Mouse (Mus musculus) CH12.LX (cell line): ENCODE data around the gene Mgat4b.

Experiments
- ELF1 ChIP-seq: IDR thresholded peaks from 2 replicates; pipeline ENCODE4 v1.6.1; 2014; ENCODE audit warnings: low read depth, mild to moderate bottlenecking, inconsistent platforms, low read length, improper control_type of control experiment
- MEF2A ChIP-seq: IDR thresholded peaks from 2 replicates; pipeline ENCODE4 v1.6.1; 2014; ENCODE audit warnings: low read depth, mild to moderate bottlenecking, inconsistent platforms, low read length, improper control_type of control experiment, borderline replicate concordance
- POLR2AphosphoS2 ChIP-seq: IDR thresholded peaks from 2 replicates; pipeline ENCODE4 v1.6.1; 2011; ENCODE audit warnings: low read depth, low read length, improper control_type of control experiment
- SMC3 ChIP-seq: IDR thresholded peaks from 2 replicates; pipeline ENCODE4 v1.6.1; 2011; ENCODE audit warnings: low read depth, low read length, improper control_type of control experiment

DNA sequence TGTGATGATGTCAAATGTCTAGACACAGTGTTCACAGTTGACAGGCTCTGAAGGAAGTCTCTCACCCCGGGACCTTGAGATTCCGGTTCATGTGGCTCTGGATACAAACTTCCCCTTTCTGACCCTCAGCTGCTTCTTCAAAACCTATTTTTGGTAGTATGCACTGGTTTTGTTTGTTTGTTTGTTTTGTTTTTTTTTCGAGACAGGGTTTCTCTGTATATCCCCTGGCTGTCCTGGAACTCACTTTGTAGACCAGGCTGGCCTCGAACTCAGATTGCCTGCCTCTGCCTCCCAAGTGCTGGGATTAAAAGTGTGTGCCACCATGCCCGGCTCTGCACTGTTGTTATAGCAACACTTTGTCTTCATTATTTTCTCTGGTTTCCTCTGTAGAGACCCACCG is 33.2 kb downstream of the Mgat4b start:
- TF ChIP-seq SMC3 = no peak
- no peak for TF ChIP-seq POLR2AphosphoS2
- TF ChIP-seq MEF2A = no peak
- no peak for TF ChIP-seq ELF1
